9 mouse cellular contexts compared by ENCODE assay signal in genomic region chr1:71651828-71652227, GRCm38 (mm10). TPM values are rescaled to one million over a fixed set of nuclear protein-coding genes. Genes with fewer than 3 reads are reported as not detected.
A peak's percentile ranks its signal among the peaks of the same experiment; 100 is the strongest.
DNase-seq lines count a peak whose midpoint lies in the region; ATAC-seq and TF ChIP-seq lines count a peak whose summit lies in the region.
"Had no signal": no experiment of that assay in that cellular context is flagged by ENCODE, and none has a peak within 500 bp of the region (broad histone marks: within the 10 kb centered on the region; RNA-seq: fewer than 3 reads in every experiment).

No protein-coding gene starts in this region.

- H3K9me3 ChIP-seq in kidney, postnatal 0 days (replicated peaks; ENCODE audit: low read length): no peaks in the 10 kb centered on the region
- no peaks in the 10 kb centered on the region for H3K9me3 ChIP-seq in embryonic facial prominence, embryonic 14.5 days (ENCODE audit: control insufficient read depth, low read length)
- H3K9me3 ChIP-seq in intestine, embryonic 14.5 days (ENCODE audit: control insufficient read depth, low read length): no peaks in the 10 kb centered on the region
- no peaks in the 10 kb centered on the region for H3K9me3 ChIP-seq in neural tube, embryonic 12.5 days

- H3K27me3 ChIP-seq in kidney, postnatal 0 days (ENCODE audit: insufficient read depth, low read length): no peaks in the 10 kb centered on the region
- H3K27me3 ChIP-seq in embryonic facial prominence, embryonic 14.5 days (replicated peaks; ENCODE audit: control insufficient read depth, insufficient read depth, low read length): no peaks in the 10 kb centered on the region
- H3K27me3 ChIP-seq in intestine, embryonic 14.5 days (replicated peaks; ENCODE audit: control insufficient read depth, insufficient read depth, low read length): no peaks in the 10 kb centered on the region
- no peaks in the 10 kb centered on the region for H3K27me3 ChIP-seq in neural tube, embryonic 12.5 days (replicated peaks)

- DNase-seq in kidney, postnatal 0 days (ENCODE audit: low spot score): peak; percentile 22
- DNase-seq in kidney, adult 11 months: no peak
- DNase-seq in embryonic facial prominence, embryonic 14.5 days (ENCODE audit: low spot score): no peak
- no peak for DNase-seq in intestine, embryonic 14.5 days (ENCODE audit: low spot score)
- DNase-seq in urinary bladder, adult 2 months (ENCODE audit: low spot score): no peak
- no peak for DNase-seq in layer of hippocampus, postnatal 25 days (ENCODE audit: extremely low spot score in 1 of 2, low spot score in 1 of 2)
- DNase-seq in testis, postnatal 14 days (ENCODE audit: low spot score): no peak
- DNase-seq: cerebellum, adult 11 months had no signal

- H3K36me3 ChIP-seq in kidney, postnatal 0 days (ENCODE audit: insufficient read depth, low read length): no peaks in the 10 kb centered on the region
- H3K36me3 ChIP-seq in embryonic facial prominence, embryonic 14.5 days (ENCODE audit: control insufficient read depth, insufficient read depth, low read length): peaks cover 37% of the 10 kb centered on the region
- peaks cover 30% of the 10 kb centered on the region for H3K36me3 ChIP-seq in intestine, embryonic 14.5 days (ENCODE audit: control insufficient read depth, insufficient read depth, low read length)
- no peaks in the 10 kb centered on the region; the same call in 1 of the 2 replicates for H3K36me3 ChIP-seq in neural tube, embryonic 12.5 days

- H3K4me3 ChIP-seq in kidney, postnatal 0 days (replicated peaks; ENCODE audit: low read depth, low read length): peak overlapping the region; percentile 66
- H3K4me3 ChIP-seq in embryonic facial prominence, embryonic 14.5 days (ENCODE audit: low read depth, low read length): peak overlapping the region; percentile 85
- H3K4me3 ChIP-seq in intestine, embryonic 14.5 days (ENCODE audit: low read depth, low read length): peak overlapping the region; percentile 83
- H3K4me3 ChIP-seq in neural tube, embryonic 12.5 days: 0 out of 2 replicates have a peak overlapping the region, but pooled peaks have one; percentile 23

- ATAC-seq in kidney, postnatal 0 days (replicated peaks; ENCODE audit: low FRiP score, low read depth): no peak
- no peak for ATAC-seq in embryonic facial prominence, embryonic 14.5 days (ENCODE audit: low read depth)
- no peak for ATAC-seq in intestine, embryonic 14.5 days (replicated peaks; ENCODE audit: low FRiP score, low TSS enrichment, low read depth)
- ATAC-seq in neural tube, embryonic 12.5 days (ENCODE audit: low FRiP score, low read depth): no peak

- 0 out of 2 replicates have a peak, but pooled peaks cover 3% of the 10 kb centered on the region for H3K4me1 ChIP-seq in kidney, postnatal 0 days (replicated peaks; ENCODE audit: insufficient read depth, low read length)
- H3K4me1 ChIP-seq in embryonic facial prominence, embryonic 14.5 days (ENCODE audit: control insufficient read depth, insufficient read depth, low read length): peaks cover 21% of the 10 kb centered on the region; the same call in 1 of the 2 replicates
- peaks cover 19% of the 10 kb centered on the region for H3K4me1 ChIP-seq in intestine, embryonic 14.5 days (replicated peaks; ENCODE audit: control insufficient read depth, insufficient read depth, low read length)
- H3K4me1 ChIP-seq in neural tube, embryonic 12.5 days: peaks cover 13% of the 10 kb centered on the region; the same call in 1 of the 2 replicates

- H3K9ac ChIP-seq in kidney, postnatal 0 days (ENCODE audit: low read depth, low read length): no peak overlapping the region
- peak overlapping the region; percentile 91 for H3K9ac ChIP-seq in embryonic facial prominence, embryonic 14.5 days (ENCODE audit: low read depth, low read length)
- peak overlapping the region; percentile 82 for H3K9ac ChIP-seq in intestine, embryonic 14.5 days (ENCODE audit: low read length)
- no peak overlapping the region for H3K9ac ChIP-seq in neural tube, embryonic 12.5 days

- 29% methylated on average over 1 of the region's 1 CpGs for WGBS in kidney, postnatal 0 days
- 21% methylated on average over 1 of the region's 1 CpGs for WGBS in embryonic facial prominence, embryonic 14.5 days
- 6% methylated on average over 1 of the region's 1 CpGs for WGBS in intestine, embryonic 14.5 days
- WGBS in neural tube, embryonic 12.5 days: 28% methylated on average over 1 of the region's 1 CpGs

- H3K27ac ChIP-seq in kidney, postnatal 0 days: no peak overlapping the region
- peak overlapping the region; percentile 46; the same call in 1 of the 2 replicates for H3K27ac ChIP-seq in embryonic facial prominence, embryonic 14.5 days (replicated peaks; ENCODE audit: low read depth, low read length)
- H3K27ac ChIP-seq in intestine, embryonic 14.5 days (ENCODE audit: low read depth): 0 out of 2 replicates have a peak overlapping the region, but pooled peaks have one; percentile 95
- no peak overlapping the region for H3K27ac ChIP-seq in neural tube, embryonic 12.5 days

- TF ChIP-seq CTCF in kidney, postnatal 0 days (IDR thresholded peaks at IDR 0.05; ENCODE audit: low read depth): no peak

- H3K4me2 ChIP-seq in kidney, postnatal 0 days (ENCODE audit: low read length): peak overlapping the region; percentile 77
- peak overlapping the region; percentile 78 for H3K4me2 ChIP-seq in embryonic facial prominence, embryonic 14.5 days (ENCODE audit: low read depth, low read length)
- H3K4me2 ChIP-seq in intestine, embryonic 14.5 days (ENCODE audit: low read length): peak overlapping the region; percentile 91
- H3K4me2 ChIP-seq in neural tube, embryonic 12.5 days (replicated peaks): peak overlapping the region; percentile 93

RNA-seq across cellular contexts. Expression of gene Fn1, which starts 1.2 kb away (rescaled TPM):
- polyA plus RNA-seq in kidney, postnatal 0 days (2015; fragmentation: Nextera tagmentation; extraction: Ambion mirVana): 89.5 and 101 TPM in 2 replicates
- 277 and 304 TPM in 2 replicates for polyA plus RNA-seq in embryonic facial prominence, embryonic 14.5 days (2014; fragmentation: Nextera tagmentation; extraction: Ambion mirVana)
- polyA plus RNA-seq in intestine, embryonic 14.5 days (2014; fragmentation: Nextera tagmentation; extraction: Ambion mirVana): 115 and 136 TPM in 2 replicates
- polyA plus RNA-seq in neural tube, embryonic 12.5 days (2016; fragmentation: Nextera tagmentation; extraction: Ambion mirVana): 79.4 and 80.2 TPM in 2 replicates
- polyA plus RNA-seq in urinary bladder, adult 2 months (2012; rRNA removed): 689 and 872 TPM in 2 replicates
- total RNA-seq in layer of hippocampus, postnatal 25 days (2021): 10 to 100 TPM; 32.8 to 57.2 TPM

Comparison
In these comparisons a context has a peak if more than half of its experiments do, and no peak if none do; other contexts are left out.
1. H3K27ac ChIP-seq: peak in embryonic facial prominence, embryonic 14.5 days (single experiment) and intestine, embryonic 14.5 days (single experiment); none in kidney, postnatal 0 days (single experiment) and neural tube, embryonic 12.5 days (single experiment).
2. H3K4me3 ChIP-seq: peak in every context shown above with its lines; median percentile 85 in embryonic facial prominence, embryonic 14.5 days; 83 in intestine, embryonic 14.5 days; 66 in kidney, postnatal 0 days; 23 in neural tube, embryonic 12.5 days.
3. H3K9ac ChIP-seq: peak in embryonic facial prominence, embryonic 14.5 days (single experiment) and intestine, embryonic 14.5 days (single experiment); none in kidney, postnatal 0 days (single experiment) and neural tube, embryonic 12.5 days (single experiment).
4. Peak in every context shown above with its lines, with median percentiles within 50 percentile points of each other: H3K4me2 ChIP-seq.